Mouse (Mus musculus): ENCODE measurements around the gene Lgr4. TPM values are rescaled to one million over a fixed set of nuclear protein-coding genes. Genes with fewer than 3 reads are reported as not detected.

Gene Lgr4
- polyA plus RNA-seq, 1 experiment, result 6.6 TPM

DNA sequence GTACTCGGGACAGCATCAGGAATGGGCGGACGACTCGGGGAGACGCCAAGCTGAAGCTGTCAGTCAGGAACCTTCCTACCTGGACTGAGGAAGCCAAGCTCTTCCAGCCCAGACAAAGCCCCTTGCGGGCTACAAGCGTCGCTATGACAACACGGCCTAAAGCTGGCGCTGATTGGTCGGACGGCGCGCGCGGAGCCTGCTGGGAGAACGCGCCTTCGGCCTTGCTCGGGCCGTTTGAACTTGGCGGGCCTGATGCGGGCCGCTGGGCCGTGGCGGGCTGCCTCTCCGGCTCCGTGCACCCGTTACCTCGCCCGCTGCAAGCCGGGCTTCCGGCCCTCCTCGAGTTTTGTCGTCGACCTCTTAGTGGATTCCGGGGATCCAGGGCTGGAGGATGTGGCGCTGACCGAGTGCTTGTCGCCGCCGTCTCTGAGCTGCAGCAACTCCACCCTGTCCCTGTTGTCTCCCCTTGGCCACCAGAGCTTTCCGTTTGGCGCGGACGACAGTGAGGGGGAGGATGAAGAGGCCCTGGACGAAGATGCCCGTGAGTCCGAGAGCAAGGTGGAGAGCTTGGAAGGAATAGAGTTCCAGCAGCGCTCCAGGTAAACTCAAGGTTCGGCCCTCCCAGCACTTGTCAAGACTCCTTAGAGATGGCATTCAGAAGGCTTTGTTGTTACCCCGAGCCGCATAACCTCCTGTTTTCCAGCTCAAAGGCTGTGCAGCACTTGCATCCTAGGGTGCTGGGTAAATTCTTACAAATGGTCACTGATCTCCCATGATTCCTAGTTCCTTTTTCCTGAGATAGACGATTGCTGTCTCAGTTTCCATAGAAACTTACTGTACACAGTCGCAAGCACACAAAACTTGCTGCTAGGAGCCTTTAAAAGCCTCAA, 100.4 kb downstream of the Lgr4 start, which contains the start of gene Ccdc34:
Ccdc34 (plus strand) TSS at position 202 of the 890 bp plus-strand sequence.
- no peak for TF ChIP-seq POLR2A (IDR thresholded peaks at IDR 0.05; ENCODE audit: borderline replicate concordance, extremely low read depth, low read depth, low read length)
- TF ChIP-seq CTCF (IDR thresholded peaks at IDR 0.05; ENCODE audit: insufficient read depth, low read length), result no peak
- under 1% methylated on average over 55 of the region's 55 CpGs for WGBS
- Histone ChIP-seq H3K4me1 (ENCODE audit: control insufficient read depth, insufficient read depth, low read length) (no peaks in the 10 kb centered on the region), H3K4me3 (replicated peaks; ENCODE audit: extremely low read depth, low read depth, low read length) (peak within 1 kb of the TSS; percentile 89)
- peak; percentile 84 for DNase-seq

DNA sequence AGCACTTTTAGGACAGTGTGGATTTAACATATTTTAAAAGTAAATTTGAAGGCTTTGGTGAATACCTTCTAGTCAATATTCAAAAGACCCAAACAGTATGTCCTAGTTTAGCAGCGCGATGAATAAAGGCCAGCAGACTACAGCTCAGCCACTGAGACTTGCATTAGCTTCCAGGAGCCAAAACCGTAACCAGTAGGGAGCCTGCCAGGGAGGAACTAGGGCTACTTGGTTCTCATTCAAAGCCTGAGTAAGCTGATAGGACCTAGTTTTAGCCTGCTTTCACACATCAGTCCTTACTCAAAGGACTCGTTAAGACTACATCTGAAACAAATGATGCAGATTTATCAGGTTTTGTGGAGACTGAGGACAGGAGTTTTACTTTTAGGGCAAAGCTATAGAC, 102.2 kb downstream of the Lgr4 start:
- TF ChIP-seq CTCF (IDR thresholded peaks at IDR 0.05; ENCODE audit: insufficient read depth, low read length), result no peak
- H3K4me3 ChIP-seq (replicated peaks; ENCODE audit: extremely low read depth, low read depth, low read length), result no peak overlapping the region
- H3K4me1 ChIP-seq (ENCODE audit: control insufficient read depth, insufficient read depth, low read length), result no peaks in the 10 kb centered on the region
- 78% methylated on average over 4 of the region's 4 CpGs for WGBS
- DNase-seq, result no peak

DNA sequence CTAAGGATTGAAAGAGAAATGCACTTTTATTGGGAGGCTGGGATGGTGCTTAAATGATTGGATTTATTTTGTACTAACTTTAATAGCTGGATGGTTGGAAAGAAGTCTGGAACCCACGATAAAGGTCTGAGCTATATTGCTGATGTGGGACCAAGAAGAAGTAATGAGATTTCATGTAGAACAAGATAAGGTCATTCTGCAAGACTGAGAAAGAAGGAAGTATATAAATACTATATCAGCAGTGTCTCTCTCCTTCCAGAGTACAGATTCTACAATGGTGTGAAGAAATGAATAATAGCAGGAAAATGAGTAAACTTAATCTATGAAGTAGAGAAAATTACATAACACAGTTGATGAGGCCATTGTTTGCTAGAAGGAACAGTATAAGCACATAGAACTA, 103.0 kb downstream of the Lgr4 start:
- DNase-seq, result no peak
- WGBS, result 94% methylated on average over 1 of the region's 1 CpGs
- TF ChIP-seq POLR2A (IDR thresholded peaks at IDR 0.05; ENCODE audit: borderline replicate concordance, extremely low read depth, low read depth, low read length), result no peak
- TF ChIP-seq CTCF (IDR thresholded peaks at IDR 0.05; ENCODE audit: insufficient read depth, low read length), result no peak
- H3K4me3 ChIP-seq (replicated peaks; ENCODE audit: extremely low read depth, low read depth, low read length), result no peak overlapping the region
- H3K4me1 ChIP-seq (ENCODE audit: control insufficient read depth, insufficient read depth, low read length), result no peaks in the 10 kb centered on the region

DNA sequence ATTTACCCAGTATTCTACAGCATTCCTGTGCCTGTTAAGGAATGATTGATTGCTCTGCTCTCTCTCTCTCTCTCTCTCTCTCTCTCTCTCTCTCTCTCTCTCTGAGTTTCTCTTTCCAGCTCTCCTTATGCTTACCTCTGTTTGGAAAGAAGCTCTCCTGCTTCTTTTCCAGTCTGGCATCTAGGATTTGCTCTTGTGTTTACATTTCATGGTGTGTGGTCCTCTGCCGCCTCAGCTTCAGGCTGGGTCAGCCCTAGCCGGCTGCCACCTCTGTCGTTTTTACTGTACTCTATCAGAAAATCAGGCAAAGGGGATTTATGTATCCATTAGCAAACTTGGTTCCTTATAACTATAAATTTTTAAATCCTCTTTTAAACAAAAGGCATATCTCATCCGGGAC, 118.8 kb downstream of the Lgr4 start:
- Histone ChIP-seq H3K4me1 (ENCODE audit: control insufficient read depth, insufficient read depth, low read length) (no peaks in the 10 kb centered on the region; the same call in 1 of the 2 replicates), H3K4me3 (replicated peaks; ENCODE audit: extremely low read depth, low read depth, low read length) (no peak overlapping the region)
- 45% methylated on average over 4 of the region's 4 CpGs for WGBS
- no peak for DNase-seq
- TF ChIP-seq POLR2A (IDR thresholded peaks at IDR 0.05; ENCODE audit: borderline replicate concordance, extremely low read depth, low read depth, low read length) (no peak), CTCF (IDR thresholded peaks at IDR 0.05; ENCODE audit: insufficient read depth, low read length) (no peak)

DNA sequence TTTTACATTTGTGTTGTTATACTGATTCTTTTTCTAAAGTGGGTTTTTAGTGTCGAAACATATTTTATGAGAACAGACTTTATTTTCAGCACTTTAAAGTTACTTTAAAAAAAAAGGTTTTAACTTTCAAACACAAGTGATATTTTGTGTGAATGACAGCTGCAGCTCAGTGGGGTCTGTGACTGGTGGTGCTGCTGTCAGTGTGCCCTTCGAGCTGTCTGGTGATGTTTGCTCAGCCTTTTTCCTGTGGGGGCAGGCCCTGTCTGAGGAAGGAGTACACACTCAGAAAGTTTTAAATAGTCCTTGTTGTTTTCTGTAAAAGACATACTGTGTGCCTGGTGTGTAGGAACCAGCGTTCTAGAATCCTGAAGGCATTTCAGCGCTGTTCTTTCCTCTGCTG, 119.2 kb downstream of the Lgr4 start:
- TF ChIP-seq POLR2A (IDR thresholded peaks at IDR 0.05; ENCODE audit: borderline replicate concordance, extremely low read depth, low read depth, low read length) (no peak), CTCF (IDR thresholded peaks at IDR 0.05; ENCODE audit: insufficient read depth, low read length) (no peak)
- no peak for DNase-seq
- Histone ChIP-seq H3K4me3 (replicated peaks; ENCODE audit: extremely low read depth, low read depth, low read length) (no peak overlapping the region), H3K4me1 (ENCODE audit: control insufficient read depth, insufficient read depth, low read length) (no peaks in the 10 kb centered on the region; the same call in 1 of the 2 replicates)
- WGBS, result 63% methylated on average over 4 of the region's 4 CpGs

DNA sequence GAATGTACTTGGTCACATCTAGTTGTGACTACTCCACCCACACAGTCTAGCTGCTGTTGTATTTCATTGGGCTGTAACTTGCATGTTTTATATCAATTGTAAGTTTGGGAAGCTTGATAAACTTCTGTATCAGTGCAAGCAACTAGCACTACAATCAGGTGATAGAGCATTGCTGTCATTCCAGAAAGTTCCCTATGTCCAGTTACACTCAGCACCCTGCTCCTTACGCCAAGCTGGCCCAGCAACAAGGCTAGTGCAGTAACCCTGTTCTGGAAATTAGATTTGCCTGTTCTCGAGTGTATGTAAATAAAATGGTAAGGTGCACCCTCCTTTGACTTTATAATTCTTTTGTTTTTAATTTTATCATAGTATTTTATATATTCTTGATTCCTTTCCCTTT, 119.8 kb downstream of the Lgr4 start:
- Histone ChIP-seq H3K4me3 (replicated peaks; ENCODE audit: extremely low read depth, low read depth, low read length) (no peak overlapping the region), H3K4me1 (ENCODE audit: control insufficient read depth, insufficient read depth, low read length) (no peaks in the 10 kb centered on the region; the same call in 1 of the 2 replicates)
- no peak for DNase-seq
- TF ChIP-seq POLR2A (IDR thresholded peaks at IDR 0.05; ENCODE audit: borderline replicate concordance, extremely low read depth, low read depth, low read length), result no peak
- TF ChIP-seq CTCF (IDR thresholded peaks at IDR 0.05; ENCODE audit: insufficient read depth, low read length), result no peak
- 78% methylated on average over 2 of the region's 2 CpGs for WGBS

DNA sequence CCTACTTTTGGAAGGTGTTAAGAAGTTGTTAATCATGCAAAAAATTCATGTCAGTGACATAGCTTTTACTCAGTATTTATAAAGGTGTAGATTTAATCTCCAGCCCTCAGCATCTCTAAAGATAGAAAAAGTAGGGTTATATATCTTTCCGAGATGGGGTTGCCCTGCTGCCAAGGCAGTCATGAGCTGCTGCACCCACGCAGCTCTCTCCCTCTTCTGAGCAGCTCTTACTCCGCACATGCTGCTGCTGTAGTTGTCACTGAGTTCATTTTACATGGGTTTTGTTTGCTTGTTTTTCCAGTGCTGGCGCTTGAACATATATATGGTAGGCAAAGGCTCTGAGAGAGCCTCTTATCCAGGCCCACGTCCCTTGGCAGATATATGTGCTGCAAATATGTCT, 120.9 kb downstream of the Lgr4 start:
- Histone ChIP-seq H3K4me1 (ENCODE audit: control insufficient read depth, insufficient read depth, low read length) (no peaks in the 10 kb centered on the region; the same call in 1 of the 2 replicates), H3K4me3 (replicated peaks; ENCODE audit: extremely low read depth, low read depth, low read length) (no peak overlapping the region)
- WGBS, result 84% methylated on average over 5 of the region's 5 CpGs
- TF ChIP-seq POLR2A (IDR thresholded peaks at IDR 0.05; ENCODE audit: borderline replicate concordance, extremely low read depth, low read depth, low read length) (no peak), CTCF (IDR thresholded peaks at IDR 0.05; ENCODE audit: insufficient read depth, low read length) (no peak)
- no peak for DNase-seq

DNA sequence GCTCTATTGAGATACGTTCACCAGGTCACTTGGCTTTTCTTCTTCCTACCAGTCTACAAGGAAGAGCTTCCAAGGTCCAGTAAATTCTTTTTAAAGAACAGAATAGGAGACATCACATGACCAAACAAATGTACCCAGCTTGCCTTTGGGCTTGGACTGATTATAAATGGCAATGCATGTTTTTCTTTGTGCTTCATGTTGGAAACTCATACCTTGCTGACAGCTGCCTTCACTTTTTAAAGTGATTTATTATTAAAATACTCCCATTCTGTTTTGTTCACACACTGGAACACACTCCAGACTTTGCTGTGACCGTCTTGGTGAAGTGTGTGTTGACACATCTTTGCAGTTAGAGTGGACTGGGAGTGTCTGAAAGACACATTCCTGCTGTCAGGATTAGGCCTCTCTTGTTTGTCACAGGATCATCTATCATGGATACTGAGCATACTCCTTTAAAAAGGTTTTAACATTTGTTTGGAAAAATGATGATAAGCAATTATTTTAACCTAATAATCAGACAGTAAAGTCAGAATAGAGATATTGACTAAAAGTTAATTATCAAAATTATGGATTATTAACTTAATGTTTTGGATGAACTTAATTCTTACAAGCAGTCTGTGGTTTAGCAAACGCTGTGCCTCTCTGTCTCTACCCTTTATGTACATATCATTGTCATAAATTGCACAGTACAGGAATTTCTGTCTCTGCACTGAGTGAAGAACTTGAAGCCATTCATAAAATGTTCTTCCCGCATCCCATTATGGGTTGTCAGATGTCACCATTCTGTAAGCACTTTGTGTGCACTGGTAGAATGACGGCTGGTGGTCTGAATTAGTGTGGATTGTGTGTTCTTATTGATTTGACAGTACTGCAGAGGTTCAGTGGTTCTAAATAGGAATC, 125.7 kb downstream of the Lgr4 start:
- 70% methylated on average over 5 of the region's 5 CpGs for whole genome bisulfite sequencing
- no peak for DNase-seq
- Histone ChIP-seq H3K4me3 (replicated peaks; ENCODE audit: extremely low read depth, low read depth, low read length) (no peak overlapping the region), H3K4me1 (ENCODE audit: control insufficient read depth, insufficient read depth, low read length) (no peaks in the 10 kb centered on the region)
- no peak for TF ChIP-seq POLR2A (IDR thresholded peaks at IDR 0.05; ENCODE audit: borderline replicate concordance, extremely low read depth, low read depth, low read length)
- no peak for TF ChIP-seq CTCF (IDR thresholded peaks at IDR 0.05; ENCODE audit: insufficient read depth, low read length)

DNA sequence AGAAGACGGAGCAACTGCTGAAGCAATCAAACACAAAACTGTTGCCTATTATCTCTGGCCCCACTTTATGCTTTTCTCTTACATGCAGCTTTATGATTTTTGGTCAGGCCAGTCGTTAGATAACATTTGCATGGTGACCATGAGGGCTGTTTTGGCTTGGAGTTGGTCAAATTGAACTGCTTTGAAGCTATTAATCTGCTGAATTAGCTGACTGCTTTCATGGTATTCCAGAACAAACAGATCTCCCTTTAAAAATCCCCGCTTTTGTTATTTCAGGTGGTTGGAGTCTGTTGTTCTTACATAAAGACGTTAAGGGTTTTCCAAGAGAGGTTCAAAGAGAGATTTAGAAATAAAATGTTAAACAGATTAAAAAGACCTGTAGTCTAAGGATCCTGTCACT, 141.0 kb downstream of the Lgr4 start:
- no peak for TF ChIP-seq POLR2A (IDR thresholded peaks at IDR 0.05; ENCODE audit: borderline replicate concordance, extremely low read depth, low read depth, low read length)
- no peak for TF ChIP-seq CTCF (IDR thresholded peaks at IDR 0.05; ENCODE audit: insufficient read depth, low read length)
- DNase-seq, result no peak
- WGBS, result 71% methylated on average over 4 of the region's 4 CpGs
- H3K4me1 ChIP-seq (ENCODE audit: control insufficient read depth, insufficient read depth, low read length), result no peaks in the 10 kb centered on the region
- no peak overlapping the region for H3K4me3 ChIP-seq (replicated peaks; ENCODE audit: extremely low read depth, low read depth, low read length)
